Mouse (Mus musculus) C2C12 (cell line): Measurements from ENCODE around the gene Fam160b1. TPM values are rescaled to one million over a fixed set of nuclear protein-coding genes. Genes with fewer than 3 reads are reported as not detected.

Experiments
- H3K27me3 ChIP-seq: one replicate; pipeline ENCODE4 v1.6.1; 2011; ENCODE audit not compliant: control insufficient read depth, insufficient read depth, insufficient read length
- H3K36me3 ChIP-seq: one replicate; pipeline ENCODE4 v1.6.1; 2011; ENCODE audit not compliant: control insufficient read depth, insufficient read depth
- H3K4me3 ChIP-seq: one replicate; pipeline ENCODE4 v1.5.1; 2011; ENCODE audit warnings: mild to moderate bottlenecking, control low read depth; ENCODE audit not compliant: poor library complexity, insufficient read depth, severe bottlenecking
- H3K79me2 ChIP-seq: one replicate; pipeline ENCODE4 v1.6.1; 2011; ENCODE audit not compliant: control insufficient read depth, insufficient read depth
- H3K79me3 ChIP-seq: one replicate; pipeline ENCODE4 v1.6.1; 2011; ENCODE audit warnings: low read depth, control low read depth
- H3ac ChIP-seq: one replicate; pipeline ENCODE3; 2011; ENCODE audit warnings: low read depth; ENCODE audit not compliant: control insufficient read depth, insufficient read length
- CEBPB ChIP-seq: IDR thresholded peaks from one replicate; pipeline ENCODE4 v1.6.1; 2011; ENCODE audit warnings: low read depth, mild to moderate bottlenecking, control low read depth, moderate library complexity
- CTCF ChIP-seq: IDR thresholded peaks from one replicate; pipeline ENCODE4 v1.5.1; 2011; ENCODE audit not compliant: control insufficient read depth, insufficient read depth, insufficient read length
- FOSL1 ChIP-seq: IDR thresholded peaks from one replicate; pipeline ENCODE4 v1.8.0; 2011; ENCODE audit warnings: mild to moderate bottlenecking, low read length; ENCODE audit not compliant: poor library complexity, insufficient read depth, severe bottlenecking
- MAX ChIP-seq: IDR thresholded peaks from one replicate; pipeline ENCODE4 v1.6.1; 2011; ENCODE audit warnings: mild to moderate bottlenecking, control low read depth
- MYOD1 ChIP-seq: IDR thresholded peaks from one replicate; pipeline ENCODE4 v1.6.1; 2011; ENCODE audit warnings: low read depth; ENCODE audit not compliant: control insufficient read depth, insufficient read length
- MYOG ChIP-seq: IDR thresholded peaks from one replicate; pipeline ENCODE4 v1.6.1; 2011; ENCODE audit not compliant: control insufficient read depth, insufficient read length; ENCODE audit errors: extremely low read depth
- USF1 ChIP-seq: IDR thresholded peaks from one replicate; pipeline ENCODE4 v1.6.1; 2011; ENCODE audit warnings: low read depth, mild to moderate bottlenecking, control low read depth, moderate library complexity
- polyA plus RNA-seq: library from polyadenylated mRNA; unstranded; fragments of >200 nt; fragmentation: generic; extraction: Trizol; gene quantifications from one replicate; pipeline ENCODE4 v1.2.1, GENCODE M21; 2012; ENCODE audit warnings: missing spikeins

The Fam160b1 gene
- polyA plus RNA-seq, 1 experiment: 7.3 TPM

- H3K79me2 ChIP-seq: no peaks in the 10 kb centered on the region
- no peak overlapping the region for H3K4me3 ChIP-seq
- no peak overlapping the region for H3ac ChIP-seq
- no peaks in the 10 kb centered on the region for H3K79me3 ChIP-seq
- TF ChIP-seq MYOD1 (no peak), CEBPB (no peak), FOSL1 (no peak)
- no peaks in the 10 kb centered on the region for H3K36me3 ChIP-seq
- no peaks in the 10 kb centered on the region for H3K27me3 ChIP-seq
These were observed 21.1 kb upstream of the Fam160b1 start for GRCm38 (mm10) chr19:57339281-57339864.

DNA sequence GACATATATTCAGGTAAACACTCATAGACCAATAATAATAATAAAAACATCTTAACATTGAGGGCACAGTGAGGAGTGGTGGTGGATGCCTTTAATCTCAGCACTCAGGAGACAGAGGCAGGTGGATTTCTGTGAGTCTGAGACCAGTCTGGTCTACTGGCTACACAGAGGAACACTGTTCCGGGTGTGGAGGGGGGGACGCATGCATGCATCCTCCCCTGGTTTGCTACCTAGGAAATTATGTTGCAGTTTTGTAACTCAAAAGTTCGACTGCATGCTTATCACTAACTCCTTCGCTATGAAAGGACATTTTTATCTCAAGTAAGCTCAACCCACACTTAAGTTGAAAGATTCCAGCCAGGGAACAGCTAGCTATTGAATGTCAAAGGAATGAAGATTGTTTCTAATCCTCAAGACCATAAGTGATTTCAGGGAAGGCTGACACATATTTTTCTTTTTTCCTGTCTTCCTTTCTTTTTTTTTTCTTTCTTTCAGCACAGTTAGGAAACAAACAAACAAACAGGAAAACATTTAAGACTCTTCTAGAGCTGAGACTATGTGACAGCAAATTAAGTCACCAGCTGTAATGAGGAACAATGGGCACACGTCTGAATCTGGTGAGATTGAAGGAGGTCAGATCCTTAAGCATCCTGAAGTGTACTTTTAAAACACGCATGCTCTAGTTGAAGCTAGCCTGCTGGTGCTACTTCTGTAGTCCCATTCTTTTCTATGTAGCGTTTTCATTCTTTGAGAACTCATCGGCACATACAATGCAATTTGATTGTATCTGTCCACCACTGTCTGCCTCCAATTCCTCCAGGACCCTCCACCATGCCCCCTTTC, 19.4 kb upstream of the Fam160b1 start:
- Histone ChIP-seq H3K27me3 (no peaks in the 10 kb centered on the region), H3K4me3 (no peak overlapping the region), H3K36me3 (no peaks in the 10 kb centered on the region), H3ac (no peak overlapping the region), H3K79me2 (no peaks in the 10 kb centered on the region), H3K79me3 (no peaks in the 10 kb centered on the region)
- TF ChIP-seq MYOG (no peak), FOSL1 (no peak)

GRCm38 (mm10) chr19:57343860-57344259, 16.6 kb upstream of the Fam160b1 start:
- Histone ChIP-seq H3K79me3 (no peaks in the 10 kb centered on the region), H3ac (no peak overlapping the region), H3K36me3 (no peaks in the 10 kb centered on the region), H3K27me3 (no peaks in the 10 kb centered on the region), H3K4me3 (no peak overlapping the region), H3K79me2 (no peaks in the 10 kb centered on the region)
- TF ChIP-seq CTCF (no peak), USF1 (peak; percentile 31)

DNA sequence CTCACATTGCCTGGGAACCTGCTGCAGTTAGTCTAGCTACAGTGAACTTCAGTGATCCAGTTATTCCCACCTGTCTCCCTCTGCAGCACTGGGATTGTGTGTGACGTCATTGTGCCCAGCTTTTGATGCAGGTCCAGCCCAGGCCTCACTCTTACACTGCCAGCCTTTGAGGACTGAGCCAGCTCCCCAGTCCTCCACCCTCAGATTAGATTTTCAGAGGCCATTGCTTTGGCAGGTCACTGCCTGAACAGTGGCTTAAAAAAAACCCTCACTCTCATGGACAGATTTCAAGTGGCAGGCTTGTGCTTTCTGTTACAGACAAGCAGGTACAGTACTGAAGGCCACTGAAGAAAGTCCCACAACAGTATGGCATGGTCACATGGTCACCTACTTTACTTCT, 15.8 kb upstream of the Fam160b1 start:
- TF ChIP-seq MYOD1 (no peak), CEBPB (no peak), MYOG (no peak), MAX (no peak), CTCF (no peak), FOSL1 (no peak), USF1 (no peak)
- no peaks in the 10 kb centered on the region for H3K79me3 ChIP-seq
- no peaks in the 10 kb centered on the region for H3K79me2 ChIP-seq
- H3K36me3 ChIP-seq: no peaks in the 10 kb centered on the region
- no peaks in the 10 kb centered on the region for H3K27me3 ChIP-seq
- no peak overlapping the region for H3K4me3 ChIP-seq
- H3ac ChIP-seq: no peak overlapping the region

GRCm38 (mm10) chr19:57349096-57349495, 11.4 kb upstream of the Fam160b1 start:
- no peaks in the 10 kb centered on the region for H3K27me3 ChIP-seq
- no peak overlapping the region for H3ac ChIP-seq
- no peaks in the 10 kb centered on the region for H3K36me3 ChIP-seq
- no peaks in the 10 kb centered on the region for H3K79me3 ChIP-seq
- no peaks in the 10 kb centered on the region for H3K79me2 ChIP-seq
- H3K4me3 ChIP-seq: no peak overlapping the region
- TF ChIP-seq MYOG: no peak
- no peak for TF ChIP-seq USF1
- no peak for TF ChIP-seq CTCF
- no peak for TF ChIP-seq CEBPB
- no peak for TF ChIP-seq MYOD1
- no peak for TF ChIP-seq MAX
- TF ChIP-seq FOSL1: no peak

DNA sequence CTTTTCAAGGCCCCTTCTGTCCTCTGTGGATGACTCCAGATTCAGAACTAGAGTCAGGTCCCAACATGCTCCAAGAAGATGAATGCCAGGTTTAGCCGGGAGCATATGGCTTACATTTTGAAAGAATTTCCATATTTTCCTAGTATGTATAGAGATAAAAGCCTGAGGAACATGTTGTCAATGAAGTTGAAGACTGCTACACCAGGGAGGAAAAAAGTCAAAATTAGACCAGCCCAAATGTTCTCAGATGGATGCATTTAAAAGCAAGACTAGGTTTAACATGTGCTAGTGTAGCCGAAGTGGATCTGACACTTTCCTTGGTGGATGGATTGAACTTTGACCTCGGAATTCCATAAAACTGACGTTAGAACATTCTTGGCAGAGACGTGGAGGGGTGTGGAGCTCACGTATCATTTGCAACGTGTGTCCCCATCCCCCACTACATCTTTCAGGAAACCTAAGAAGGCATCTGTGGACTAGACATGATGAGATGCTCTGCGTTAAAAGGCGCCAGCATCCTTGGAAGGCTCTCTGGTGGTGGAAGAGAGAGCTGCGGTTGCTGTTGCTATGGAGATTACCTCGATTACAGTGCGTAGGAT, 8.0 kb upstream of the Fam160b1 start:
- Histone ChIP-seq H3K79me2 (peaks cover 1% of the 10 kb centered on the region), H3K4me3 (no peak overlapping the region), H3K79me3 (no peaks in the 10 kb centered on the region), H3K36me3 (no peaks in the 10 kb centered on the region), H3ac (no peak overlapping the region), H3K27me3 (no peaks in the 10 kb centered on the region)
- TF ChIP-seq MYOG (no peak), FOSL1 (no peak), MAX (no peak), USF1 (no peak), CTCF (no peak), MYOD1 (no peak), CEBPB (no peak)
